Mouse (Mus musculus) left cerebral cortex, postnatal 36 days (tissue): ENCODE measurements around the gene Gm6871. TPM values are rescaled to one million over a fixed set of nuclear protein-coding genes. Genes with fewer than 3 reads are reported as not detected.

ENCODE experiments used
- total RNA-seq, 2 experiments: library from RNA; stranded (reverse); gene quantifications; 2 replicates each; pipeline ENCODE4 v1.2.3; 2021

Gm6871 gene
- total RNA-seq, 2 experiments from 2014 or later, result not detected

Other genes starting within 250 kb of the Gm6871 start
- 10 to 100 TPM in 1 of 2 experiments, 1 to 10 TPM in 1; 8.6 to 10.1 TPM for gene AI987944, start 180.3 kb downstream of the Gm6871 start, total RNA-seq
- gene Vmn2r57, start 125.0 kb downstream of the Gm6871 start, total RNA-seq, result under 1 TPM; 0.32 to 0.44 TPM
- gene Gm20449, start 74.2 kb downstream of the Gm6871 start, total RNA-seq, result under 1 TPM in 1 of 2 experiments, not detected in 1; 0.17 TPM
- 10 to 100 TPM in 1 of 2 experiments, 1 to 10 TPM in 1; 7.5 to 10.0 TPM for gene AW146154, start 73.8 kb downstream of the Gm6871 start, total RNA-seq
- gene 2610021A01Rik, start 25.6 kb upstream of the Gm6871 start, total RNA-seq, result 10 to 100 TPM; 28.3 to 31.7 TPM
- gene Zfp788, start 59.5 kb upstream of the Gm6871 start, total RNA-seq, result 10 to 100 TPM; 34.1 to 38.8 TPM